Mouse (Mus musculus) heart, embryonic 13.5 days (tissue): Measurements from ENCODE around the gene Iqcb1. TPM values are rescaled to one million over a fixed set of nuclear protein-coding genes. Genes with fewer than 3 reads are reported as not detected.

Experiments used
- ATAC-seq: fragments of 200-750 bp; cut with Nextera tagmentation; 2 replicates; pipeline ENCODE4 v1.8.0; 2017; ENCODE audit warnings: moderate TSS enrichment; ENCODE audit not compliant: insufficient number of reproducible peaks, low FRiP score, low TSS enrichment; ENCODE audit errors: extremely low read depth
- H3K27ac ChIP-seq: fragments of 300-500 bp; sonication (generic); replicated peaks from 2 replicates; pipeline ENCODE4 v1.5.1; 2015; ENCODE audit warnings: moderate library complexity, mild to moderate bottlenecking, inconsistent platforms
- H3K27me3 ChIP-seq: fragments of 300-500 bp; sonication (generic); replicated peaks from 2 replicates; pipeline ENCODE4 v1.6.1; 2015; ENCODE audit warnings: mild to moderate bottlenecking, inconsistent platforms
- H3K36me3 ChIP-seq: fragments of 300-500 bp; sonication (generic); 2 replicates; pipeline ENCODE4 v1.6.1; 2015; ENCODE audit warnings: mild to moderate bottlenecking, inconsistent platforms
- H3K4me1 ChIP-seq: fragments of 300-500 bp; sonication (generic); 2 replicates; pipeline ENCODE4 v1.6.1; 2015; ENCODE audit warnings: inconsistent platforms
- H3K4me2 ChIP-seq: fragments of 300-500 bp; sonication (generic); 2 replicates; pipeline ENCODE4 v1.6.1; 2015; ENCODE audit warnings: inconsistent platforms, mild to moderate bottlenecking, moderate library complexity
- H3K4me3 ChIP-seq: fragments of 300-500 bp; sonication (generic); 2 replicates; pipeline ENCODE4 v1.5.1; 2015; ENCODE audit warnings: moderate library complexity, mild to moderate bottlenecking, inconsistent platforms
- H3K9ac ChIP-seq: fragments of 300-500 bp; sonication (generic); 2 replicates; pipeline ENCODE4 v1.6.1; 2015; ENCODE audit warnings: inconsistent platforms, mild to moderate bottlenecking, moderate library complexity
- H3K9me3 ChIP-seq: fragments of 300-500 bp; sonication (generic); 2 replicates; pipeline ENCODE4 v1.6.1; 2016; ENCODE audit warnings: inconsistent platforms
- WGBS: fragments of 180-500 bp; shearing (Covaris S2); methylation state at CpG from one replicate; pipeline ENCODE4 v1.1.7; 2015; ENCODE audit warnings: mixed read lengths; 5-methylcytosine and 5-hydroxymethylcytosine counted together
- polyA plus RNA-seq: library from polyadenylated mRNA; unstranded; fragments of >200 nt; fragmentation: Nextera tagmentation; extraction: Ambion mirVana; gene quantifications from 2 replicates; pipeline ENCODE4 v1.2.1, GENCODE M21; 2015

Iqcb1 gene
- polyA plus RNA-seq = 28.4 and 28.9 TPM in 2 replicates

DNA sequence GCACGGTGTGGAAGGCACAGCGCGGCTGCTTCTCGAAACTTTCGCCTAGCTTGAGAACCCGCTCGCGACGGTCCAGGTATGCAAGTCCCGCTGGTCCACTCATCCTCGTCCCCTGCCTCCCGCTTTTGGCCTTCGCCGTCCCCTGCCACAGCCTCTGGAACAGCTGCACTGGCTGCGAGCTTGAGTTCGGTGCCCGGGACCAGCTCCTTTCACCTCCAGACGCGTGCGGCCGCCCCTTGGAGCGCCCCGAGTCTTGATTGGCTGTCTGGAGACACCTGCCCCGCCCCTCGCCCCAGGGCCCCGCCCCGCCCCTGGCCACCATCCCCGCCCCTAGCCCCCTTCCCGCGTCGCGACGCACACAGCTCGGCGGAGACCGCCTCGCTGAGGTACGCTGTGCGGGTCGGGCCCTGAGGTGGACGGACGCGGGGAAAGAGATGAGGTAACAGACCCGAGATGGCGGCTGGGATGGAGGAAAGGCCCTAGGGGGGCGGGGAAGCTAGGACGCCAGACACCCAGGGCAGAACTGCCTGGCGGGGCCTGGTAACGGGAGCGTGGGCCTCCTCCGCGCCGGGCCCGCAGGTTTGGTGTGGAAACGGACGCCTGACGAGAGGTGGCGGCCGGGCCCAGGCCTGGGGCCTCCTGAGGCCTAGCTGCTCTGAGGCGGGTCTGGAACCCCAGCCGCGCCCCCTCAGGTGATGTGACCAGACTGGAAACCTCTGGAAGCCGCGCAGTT is at the start of gene Iqcb1:
Iqcb1 (plus strand) TSS at position 332 of the 733 bp plus-strand sequence.
- Histone ChIP-seq H3K36me3 (no peaks in the 10 kb centered on the region), H3K27ac (peak within 1 kb of the TSS; percentile 44; the same call in 1 of the 2 replicates), H3K4me3 (peak within 1 kb of the TSS; percentile 83), H3K4me2 (peak within 1 kb of the TSS; percentile 81), H3K4me1 (peaks cover 9% of the 10 kb centered on the region; the same call in 1 of the 2 replicates), H3K27me3 (no peaks in the 10 kb centered on the region; the same call in 1 of the 2 replicates), H3K9ac (peak within 1 kb of the TSS; percentile 93), H3K9me3 (no peaks in the 10 kb centered on the region)
- under 1% methylated on average over 64 of the region's 64 CpGs for WGBS
- ATAC-seq = peak; percentile 98

- H3K4me3 ChIP-seq = peak overlapping the region; percentile 1; the same call in 1 of the 2 replicates
- no peaks in the 10 kb centered on the region for H3K9me3 ChIP-seq
- no peak overlapping the region for H3K9ac ChIP-seq
- H3K27me3 ChIP-seq = no peaks in the 10 kb centered on the region
- 86% methylated on average over 2 of the region's 2 CpGs for WGBS
- H3K27ac ChIP-seq = no peak overlapping the region
- 0 out of 2 replicates have a peak, but pooled peaks cover 3% of the 10 kb centered on the region for H3K4me1 ChIP-seq
- no peak for ATAC-seq
- H3K36me3 ChIP-seq = no peaks in the 10 kb centered on the region
- H3K4me2 ChIP-seq = peak overlapping the region; percentile 25
Observed at GRCm38 (mm10) chr16:36784146-36784545, 44.0 kb upstream of the Iqcb1 start.

- no peaks in the 10 kb centered on the region for H3K27me3 ChIP-seq
- peak within 1 kb of the TSS; percentile 25 for H3K4me2 ChIP-seq
- H3K36me3 ChIP-seq = no peaks in the 10 kb centered on the region
- no peak within 1 kb of the TSS for H3K27ac ChIP-seq
- no peak for ATAC-seq
- H3K4me3 ChIP-seq = peak within 1 kb of the TSS; percentile 1; the same call in 1 of the 2 replicates
- 0 out of 2 replicates have a peak, but pooled peaks cover 3% of the 10 kb centered on the region for H3K4me1 ChIP-seq
- no peak within 1 kb of the TSS for H3K9ac ChIP-seq
- no peaks in the 10 kb centered on the region for H3K9me3 ChIP-seq
- WGBS = 55% methylated on average over 10 of the region's 10 CpGs
Observed at GRCm38 (mm10) chr16:36784594-36785313, 43.4 kb upstream of the Iqcb1 start, which contains the start of gene Slc15a2. TSS of gene Slc15a2 (minus strand) at chr16:36784962.

DNA sequence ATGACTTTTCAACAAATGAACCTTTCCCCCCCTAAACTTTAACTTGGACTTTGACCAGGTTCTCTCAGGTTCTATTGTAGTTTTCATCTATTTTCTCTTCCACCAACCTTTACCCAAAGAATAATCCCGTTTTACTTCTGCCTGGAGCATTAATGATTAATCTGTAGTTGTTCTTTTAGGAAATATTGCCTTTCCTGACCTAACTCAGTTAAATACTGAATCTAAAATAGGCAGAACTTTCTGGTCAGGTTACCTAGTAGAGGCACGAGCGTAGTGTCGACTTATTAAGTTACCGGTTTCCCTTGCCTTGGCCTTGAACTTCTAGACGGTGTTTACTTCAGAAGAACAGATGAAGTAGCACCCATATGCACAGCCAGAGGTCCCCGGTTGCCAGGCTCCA is 41.7 kb upstream of the Iqcb1 start:
- 82% methylated on average over 7 of the region's 7 CpGs for WGBS
- no peaks in the 10 kb centered on the region for H3K9me3 ChIP-seq
- H3K4me1 ChIP-seq = 0 out of 2 replicates have a peak, but pooled peaks cover 3% of the 10 kb centered on the region
- no peaks in the 10 kb centered on the region for H3K36me3 ChIP-seq
- H3K27me3 ChIP-seq = no peaks in the 10 kb centered on the region
- H3K4me2 ChIP-seq = no peak overlapping the region
- H3K27ac ChIP-seq = no peak overlapping the region
- no peak overlapping the region for H3K4me3 ChIP-seq
- no peak overlapping the region for H3K9ac ChIP-seq
- ATAC-seq = no peak

DNA sequence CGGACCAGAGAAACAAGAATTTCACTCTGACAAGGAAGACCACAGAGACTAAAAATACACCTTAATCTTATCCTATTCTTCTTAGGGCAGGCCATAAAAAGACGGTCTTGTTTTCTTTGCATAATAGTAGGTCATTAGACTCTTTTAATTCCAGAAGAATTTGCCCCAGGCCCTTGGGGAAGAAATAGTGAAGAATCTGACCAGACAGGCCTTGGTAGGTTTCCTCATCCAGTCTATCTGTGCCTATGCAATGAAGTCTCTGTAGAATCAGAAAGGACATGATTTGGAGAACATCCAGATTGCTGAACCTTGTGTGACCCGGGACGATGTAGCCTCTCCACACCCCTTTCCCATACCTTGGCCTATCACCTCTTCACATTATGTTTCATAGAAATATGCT is 38.0 kb upstream of the Iqcb1 start:
- 72% methylated on average over 4 of the region's 4 CpGs for WGBS
- Histone ChIP-seq H3K27ac (no peak overlapping the region), H3K27me3 (no peaks in the 10 kb centered on the region), H3K36me3 (no peaks in the 10 kb centered on the region), H3K4me1 (no peaks in the 10 kb centered on the region), H3K9ac (no peak overlapping the region), H3K4me3 (no peak overlapping the region), H3K9me3 (no peaks in the 10 kb centered on the region), H3K4me2 (no peak overlapping the region)
- ATAC-seq = no peak

GRCm38 (mm10) chr16:36794976-36795375 is 33.2 kb upstream of the Iqcb1 start:
- Histone ChIP-seq H3K9me3 (no peaks in the 10 kb centered on the region), H3K4me3 (no peak overlapping the region), H3K27me3 (no peaks in the 10 kb centered on the region), H3K36me3 (no peaks in the 10 kb centered on the region), H3K4me1 (no peaks in the 10 kb centered on the region), H3K9ac (no peak overlapping the region), H3K27ac (no peak overlapping the region), H3K4me2 (no peak overlapping the region)
- no peak for ATAC-seq
- 64% methylated on average over 2 of the region's 2 CpGs for WGBS

DNA sequence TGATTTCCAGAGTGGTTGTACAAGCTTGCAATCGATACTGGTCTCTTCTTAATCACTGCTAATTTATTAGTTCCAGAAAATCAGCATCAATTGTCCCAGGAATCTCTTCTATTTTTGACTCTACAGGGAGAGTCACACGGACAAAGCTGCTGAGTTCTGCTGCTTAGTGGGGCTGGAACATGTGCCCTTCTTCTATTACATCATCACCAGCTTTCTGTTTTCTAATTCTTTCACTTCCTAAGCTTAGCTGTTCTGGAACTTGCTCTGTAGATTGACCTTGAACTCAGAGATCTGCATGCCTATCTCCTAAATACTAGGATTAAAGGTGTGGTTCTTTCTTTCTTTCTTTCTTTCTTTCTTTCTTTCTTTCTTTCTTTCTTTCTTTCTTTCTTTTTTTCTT is 29.9 kb upstream of the Iqcb1 start:
- Histone ChIP-seq H3K9me3 (no peaks in the 10 kb centered on the region), H3K36me3 (no peaks in the 10 kb centered on the region), H3K4me3 (no peak overlapping the region), H3K9ac (no peak overlapping the region), H3K27me3 (no peaks in the 10 kb centered on the region), H3K27ac (no peak overlapping the region), H3K4me2 (no peak overlapping the region), H3K4me1 (no peaks in the 10 kb centered on the region)
- no peak for ATAC-seq
- 63% methylated on average over 2 of the region's 2 CpGs for WGBS

DNA sequence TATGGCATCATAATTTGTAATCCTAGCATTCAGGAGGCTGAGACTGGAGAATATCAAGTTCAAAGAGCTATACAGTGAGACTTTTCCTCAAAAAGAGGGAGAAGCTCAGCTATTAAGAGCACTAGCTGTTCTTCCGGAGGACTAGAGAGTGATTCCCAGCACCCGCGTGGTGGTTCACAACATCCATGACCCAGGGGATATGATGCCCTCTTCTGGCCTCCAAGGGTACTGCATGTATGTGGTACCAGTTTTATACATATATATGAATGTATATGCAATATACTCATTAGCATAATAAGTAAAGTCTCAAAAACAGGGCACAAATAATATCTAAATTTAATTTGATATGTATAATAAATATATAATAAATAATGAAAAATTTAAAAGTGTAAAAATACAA is 25.8 kb upstream of the Iqcb1 start:
- Histone ChIP-seq H3K9ac (no peak overlapping the region), H3K4me1 (no peaks in the 10 kb centered on the region), H3K27me3 (no peaks in the 10 kb centered on the region), H3K4me3 (no peak overlapping the region), H3K27ac (no peak overlapping the region), H3K9me3 (no peaks in the 10 kb centered on the region), H3K4me2 (no peak overlapping the region), H3K36me3 (no peaks in the 10 kb centered on the region)
- ATAC-seq = no peak
- WGBS = 79% methylated on average over 3 of the region's 3 CpGs

GRCm38 (mm10) chr16:36808616-36809015 is 19.6 kb upstream of the Iqcb1 start:
- WGBS = 72% methylated on average over 3 of the region's 3 CpGs
- no peak overlapping the region for H3K27ac ChIP-seq
- ATAC-seq = no peak

GRCm38 (mm10) chr16:36813680-36814079 is 14.5 kb upstream of the Iqcb1 start:
- H3K4me1 ChIP-seq = no peaks in the 10 kb centered on the region
- no peaks in the 10 kb centered on the region for H3K36me3 ChIP-seq
- H3K9ac ChIP-seq = no peak overlapping the region
- 44% methylated on average over 3 of the region's 3 CpGs for WGBS
- H3K27ac ChIP-seq = no peak overlapping the region
- H3K27me3 ChIP-seq = no peaks in the 10 kb centered on the region
- H3K9me3 ChIP-seq = no peaks in the 10 kb centered on the region
- no peak overlapping the region for H3K4me2 ChIP-seq
- no peak overlapping the region for H3K4me3 ChIP-seq
- ATAC-seq = no peak

More at GRCm38 (mm10) chr16:36808616-36809015, 19.6 kb upstream of the Iqcb1 start:
- Histone ChIP-seq H3K9me3 (no peaks in the 10 kb centered on the region), H3K4me1 (no peaks in the 10 kb centered on the region), H3K9ac (no peak overlapping the region), H3K4me2 (no peak overlapping the region), H3K36me3 (no peaks in the 10 kb centered on the region), H3K4me3 (no peak overlapping the region), H3K27me3 (no peaks in the 10 kb centered on the region)

DNA sequence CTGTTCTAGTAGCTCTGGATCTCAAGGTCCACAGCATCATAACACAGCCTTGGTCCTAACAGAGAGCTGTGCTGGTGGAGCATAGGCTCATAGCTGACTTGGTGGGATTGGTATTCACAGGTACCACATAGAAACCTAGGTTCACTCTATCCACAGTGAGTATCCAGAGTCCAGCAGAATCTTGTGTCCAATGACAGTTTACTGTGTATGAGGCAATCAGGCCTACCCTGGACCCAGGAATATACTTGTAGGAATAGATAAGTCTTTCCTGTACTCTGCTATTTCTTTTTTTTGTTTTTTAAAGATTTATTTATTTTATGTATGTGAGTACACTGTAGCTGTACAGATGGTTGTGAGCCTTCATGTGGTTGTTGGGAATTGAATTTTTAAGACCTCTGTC is 11.3 kb upstream of the Iqcb1 start:
- H3K4me3 ChIP-seq = no peak overlapping the region
- H3K27ac ChIP-seq = no peak overlapping the region
- H3K9ac ChIP-seq = no peak overlapping the region
- H3K4me2 ChIP-seq = no peak overlapping the region
- ATAC-seq = no peak
- H3K9me3 ChIP-seq = no peaks in the 10 kb centered on the region
- H3K36me3 ChIP-seq = no peaks in the 10 kb centered on the region
- peaks cover 5% of the 10 kb centered on the region; the same call in 1 of the 2 replicates for H3K4me1 ChIP-seq
- no peaks in the 10 kb centered on the region for H3K27me3 ChIP-seq
